Mouse (Mus musculus) brain, embryonic 18.5 days (tissue): ENCODE measurements around the gene Capns2.
"Not testable (repeated sequence)": the region's sequence is repeated elsewhere in the genome, so short reads cannot be mapped to it uniquely, and the experiment has no call there.

Experiments
- DNase-seq: peaks from one replicate; pipeline ENCODE4 v3.0.0-alpha.2; 2012; ENCODE audit warnings: low read depth, low spot score

The Capns2 gene

DNA sequence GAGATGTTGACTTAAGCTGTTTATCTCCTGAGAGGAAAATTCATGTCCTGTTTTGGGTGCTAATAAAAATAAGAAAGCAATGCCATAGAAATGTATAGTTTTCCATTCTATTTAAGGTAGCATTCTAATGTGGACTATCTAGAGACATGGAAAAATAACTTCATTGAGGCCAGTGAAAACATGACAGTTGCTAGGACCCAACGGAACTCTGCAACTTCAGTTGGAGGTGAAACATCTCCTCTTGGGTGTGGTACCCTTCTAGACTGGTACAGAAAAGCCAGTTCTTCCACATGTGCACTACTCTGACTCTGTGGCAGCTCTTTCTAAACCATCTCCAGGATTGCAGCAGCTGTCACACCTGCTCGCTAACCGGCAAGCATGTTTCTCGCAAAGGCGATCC is at the start of gene Capns2:
TSS of gene Capns2 (plus strand) at position 301 of the 400 bp plus-strand sequence.
- no peak for DNase-seq

GRCm38 (mm10) chr8:92853188-92853983 is 47.8 kb upstream of the Capns2 start:
- DNase-seq = no peak

DNA sequence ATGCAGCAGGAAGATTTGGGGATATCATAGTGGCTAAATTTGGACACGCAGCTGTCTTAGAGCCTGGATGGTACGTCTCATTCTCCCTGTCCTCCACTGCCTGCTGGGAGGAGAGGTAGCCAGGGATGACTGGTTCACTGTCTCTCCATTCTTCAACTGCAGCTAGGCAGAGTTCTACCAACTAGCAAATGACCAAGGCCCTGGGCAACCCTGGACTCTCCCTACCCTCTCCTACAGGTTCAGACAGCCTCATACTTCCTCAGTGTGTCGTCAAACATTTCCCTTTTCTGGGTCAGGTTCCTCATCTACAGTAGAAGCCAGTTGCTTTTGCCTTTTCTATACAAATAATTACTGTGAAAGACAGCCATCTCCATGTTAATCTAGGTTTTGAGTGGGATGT is 46.5 kb upstream of the Capns2 start:
- DNase-seq = no peak

DNA sequence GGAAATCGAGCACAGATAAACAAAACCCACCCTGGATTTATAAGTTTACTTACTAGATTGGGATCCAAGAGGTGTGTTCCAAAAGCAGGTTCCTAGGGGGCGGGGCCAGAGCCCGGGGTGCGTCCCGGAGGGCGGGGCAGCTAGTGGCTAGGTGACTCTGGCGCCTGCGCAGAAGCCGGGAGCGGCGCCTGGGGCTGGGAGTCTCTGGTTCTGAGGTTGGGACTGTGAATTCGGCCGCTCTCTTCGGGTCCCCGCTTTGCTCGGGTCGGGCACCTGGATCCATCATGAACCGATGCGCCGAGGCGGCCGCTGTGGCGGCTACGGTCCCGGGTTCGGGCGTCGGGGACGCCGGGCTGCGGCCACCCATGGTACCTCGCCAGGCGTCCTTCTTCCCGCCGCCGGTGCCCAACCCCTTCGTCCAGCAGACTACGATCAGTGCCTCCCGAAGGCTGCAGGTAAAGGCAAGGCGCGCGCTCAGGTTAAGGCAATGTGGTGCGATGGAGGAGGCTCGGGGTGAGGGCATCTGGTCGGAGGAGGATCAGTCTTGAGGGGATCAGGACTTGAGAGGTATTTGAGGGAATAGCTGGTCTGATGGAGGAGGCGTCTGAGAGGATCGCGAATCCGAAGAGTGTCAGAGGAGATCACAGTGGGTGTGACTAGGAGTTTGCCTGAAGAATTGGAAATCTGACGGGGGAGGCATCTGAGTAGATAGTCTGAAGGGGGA is 45.9 kb upstream of the Capns2 start, which contains the start of gene Lpcat2:
TSS of gene Lpcat2 (plus strand) at position 169 of the 724 bp plus-strand sequence.
- DNase-seq = no peak

DNA sequence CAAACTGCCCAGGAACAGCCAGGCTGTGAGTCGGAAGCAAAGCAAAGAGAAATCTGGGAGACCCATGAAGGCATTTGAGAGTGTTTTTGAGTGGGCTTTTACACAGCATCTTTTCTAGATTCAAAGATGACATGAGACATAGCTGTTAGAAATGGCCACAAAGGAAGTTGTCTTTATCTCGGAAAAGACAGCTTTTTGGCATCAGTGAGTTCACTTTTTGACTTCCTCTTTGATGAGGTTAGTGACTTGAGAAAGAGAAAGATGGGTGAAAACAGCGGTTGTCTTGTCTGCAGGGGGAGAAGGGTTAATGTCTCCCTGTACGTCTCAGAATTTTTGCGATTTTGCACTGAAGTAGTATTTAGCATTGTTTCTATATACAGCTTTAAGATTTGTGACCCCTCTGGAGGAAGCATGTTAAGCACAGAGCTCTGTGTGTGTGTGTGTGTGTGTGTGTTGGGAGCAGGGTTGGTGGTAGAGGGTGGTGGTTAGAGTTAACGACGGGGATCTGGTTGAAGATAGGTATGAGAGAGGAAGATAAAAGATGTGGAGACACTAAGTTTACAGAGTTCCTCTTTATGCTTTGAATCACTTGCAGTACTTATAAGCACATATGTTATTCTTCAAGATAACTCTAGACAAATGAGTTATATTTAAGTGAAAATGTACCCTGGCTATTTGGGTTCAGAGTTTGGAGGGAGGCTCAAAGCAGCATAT is 44.8 kb upstream of the Capns2 start:
- DNase-seq = no peak

GRCm38 (mm10) chr8:92858475-92859182 is 42.6 kb upstream of the Capns2 start:
- DNase-seq = no peak

GRCm38 (mm10) chr8:92861977-92862376 is 39.2 kb upstream of the Capns2 start:
- DNase-seq = no peak

GRCm38 (mm10) chr8:92870281-92870680 is 30.9 kb upstream of the Capns2 start:
- DNase-seq = no peak

DNA sequence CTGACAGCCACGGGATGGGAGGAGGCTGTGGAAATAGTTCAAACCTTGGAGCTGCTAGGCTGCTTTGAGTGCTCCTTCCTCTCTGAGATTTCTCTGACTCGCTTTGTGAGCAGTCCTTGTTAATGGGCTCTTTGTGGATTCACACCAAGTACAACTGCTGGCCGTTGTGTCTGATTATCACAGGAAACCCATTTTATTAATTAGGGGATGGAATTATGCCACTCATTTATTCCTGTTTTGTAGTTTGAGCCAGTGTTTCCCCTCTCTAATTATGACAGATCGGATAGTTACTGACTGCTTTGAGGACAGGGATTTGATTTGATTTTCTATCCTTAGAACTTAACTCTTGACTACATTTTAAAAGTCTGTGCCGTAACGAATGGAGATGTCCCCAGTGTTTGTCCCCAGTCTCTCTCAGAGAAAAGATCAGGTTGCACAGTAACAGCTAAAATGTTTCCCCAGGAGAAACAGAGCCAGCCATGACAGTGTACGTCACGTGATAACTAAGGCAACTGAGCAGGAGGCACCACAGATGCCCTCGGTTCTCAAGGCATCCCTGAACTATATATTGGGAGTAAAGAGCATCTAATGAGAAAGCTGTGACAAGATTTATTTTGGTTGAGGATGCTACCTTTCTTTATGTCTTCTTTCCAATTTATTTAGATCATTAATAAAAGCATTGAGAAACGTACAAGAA is 29.0 kb upstream of the Capns2 start:
- DNase-seq = no peak

- DNase-seq = no peak
Measured at GRCm38 (mm10) chr8:92875795-92876194, 25.4 kb upstream of the Capns2 start.

GRCm38 (mm10) chr8:92881247-92881646 is 20.0 kb upstream of the Capns2 start:
- DNase-seq = no peak

- DNase-seq = no peak
Measured at GRCm38 (mm10) chr8:92883771-92884170, 17.4 kb upstream of the Capns2 start.

- not testable (repeated sequence) for DNase-seq
Measured at GRCm38 (mm10) chr8:92892216-92892615, 9.0 kb upstream of the Capns2 start.

DNA sequence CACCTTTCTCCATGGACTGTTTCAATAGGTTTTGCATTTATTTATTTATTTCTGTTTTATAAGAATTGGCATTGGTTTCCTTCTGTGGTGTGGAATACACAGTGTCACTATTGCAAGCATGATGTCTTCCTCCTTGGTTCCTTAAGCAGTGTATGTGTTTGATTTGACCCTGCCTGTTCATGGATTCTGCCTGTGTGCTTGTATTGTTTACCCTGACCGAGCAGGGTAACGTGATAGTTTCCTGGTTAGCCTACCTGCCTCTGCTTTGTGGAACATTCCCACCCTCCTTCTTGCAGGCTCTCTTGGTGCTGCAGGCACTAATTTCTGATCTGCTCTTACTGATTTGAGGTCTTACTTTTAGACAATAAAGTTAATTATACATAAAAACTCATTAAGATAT is 7.3 kb upstream of the Capns2 start:
- DNase-seq = no peak

GRCm38 (mm10) chr8:92895053-92895452 is 6.2 kb upstream of the Capns2 start:
- no peak for DNase-seq

DNA sequence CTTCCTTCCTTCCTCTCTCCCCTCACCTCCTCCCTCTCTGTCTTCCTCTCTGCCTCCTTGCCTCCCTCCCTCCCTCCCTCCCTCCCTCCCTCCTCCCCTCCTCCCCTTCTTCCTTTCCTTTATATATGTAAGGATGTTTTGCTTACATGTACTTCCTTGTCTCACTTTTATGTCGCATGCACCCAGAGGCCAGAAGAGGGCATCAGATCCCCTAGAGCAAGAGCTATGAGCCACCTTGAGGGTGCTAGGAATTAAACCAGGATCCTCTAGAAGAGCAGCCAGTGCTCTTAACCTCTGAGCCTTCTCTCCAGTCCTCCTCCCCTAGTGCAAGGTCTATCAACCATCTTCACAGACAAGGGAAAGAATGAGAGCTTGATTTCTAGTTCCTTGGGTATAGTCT is 5.2 kb upstream of the Capns2 start:
- DNase-seq = no peak

GRCm38 (mm10) chr8:92896611-92897010 is 4.6 kb upstream of the Capns2 start:
- DNase-seq = no peak

GRCm38 (mm10) chr8:92897794-92898193 is 3.4 kb upstream of the Capns2 start:
- DNase-seq = no peak

DNA sequence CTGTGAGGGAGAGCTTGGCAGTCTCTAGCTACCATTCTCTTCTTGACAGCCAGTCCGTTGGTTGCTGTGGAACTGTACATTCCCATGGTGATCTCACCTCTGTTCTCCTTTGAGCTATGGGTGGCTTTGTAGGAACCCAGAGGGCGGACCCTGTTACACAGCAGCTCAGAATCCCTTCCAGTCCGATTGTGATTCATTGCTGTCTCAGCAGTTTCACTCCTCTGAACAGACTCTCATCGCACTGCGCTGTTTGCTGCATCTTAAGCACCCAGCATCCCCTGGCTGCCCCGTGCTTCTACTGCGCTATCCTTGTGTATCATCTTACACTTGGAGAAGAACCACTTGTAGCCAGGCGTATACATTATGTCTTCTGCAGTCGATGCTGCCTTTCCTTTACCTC is 1.6 kb upstream of the Capns2 start:
- DNase-seq = no peak

DNA sequence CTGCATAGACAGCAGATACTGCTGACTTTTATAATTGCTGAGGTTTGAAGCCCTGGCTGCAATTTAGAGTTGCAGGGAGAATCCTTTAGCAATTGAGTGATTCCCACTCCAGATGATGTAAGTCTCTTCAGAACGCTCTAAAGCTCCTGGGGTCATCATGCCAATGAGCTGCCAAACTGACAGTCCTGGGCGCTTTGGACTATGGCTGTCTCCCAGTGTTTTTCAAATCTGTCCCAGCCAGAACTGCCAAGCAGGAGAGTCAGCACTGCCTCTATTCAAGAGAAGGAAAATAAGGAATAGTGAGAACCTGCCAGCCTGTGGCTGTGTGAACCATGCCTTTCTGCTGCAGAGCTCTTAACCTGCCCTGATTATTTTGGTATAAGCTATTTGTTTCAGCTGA is 1.8 kb downstream of the Capns2 start:
- DNase-seq = no peak

DNA sequence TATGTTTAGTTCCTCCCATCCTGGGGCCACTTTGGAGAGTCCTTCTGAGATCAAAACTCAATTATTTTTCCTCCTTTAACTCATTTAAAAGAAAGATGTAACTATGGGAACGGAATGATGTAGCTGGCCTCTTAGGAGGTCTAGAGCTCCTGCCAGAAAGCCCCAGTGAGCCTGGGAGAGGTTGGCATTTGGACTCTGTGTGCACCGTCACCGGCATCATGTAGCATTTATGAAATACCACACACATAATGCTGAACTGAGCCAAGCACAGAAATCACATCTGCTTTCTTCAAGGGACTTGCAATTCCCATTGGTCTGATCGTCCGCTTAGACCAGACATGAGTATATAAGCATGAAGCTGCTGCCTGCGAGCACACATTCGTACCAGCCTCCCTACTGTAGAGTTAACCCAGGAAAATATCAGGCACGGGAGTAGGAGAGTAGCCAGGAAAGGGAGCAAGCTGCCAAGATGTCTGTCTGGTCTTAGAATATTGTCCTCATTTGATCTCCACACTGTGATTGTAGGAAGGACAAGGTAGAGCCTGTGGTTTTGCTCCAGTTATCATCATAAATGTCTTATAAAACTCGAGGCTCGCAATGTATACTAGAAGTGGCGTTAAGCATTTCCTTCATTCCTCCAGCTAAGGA is 2.4 kb downstream of the Capns2 start:
- no peak for DNase-seq
